Mouse (Mus musculus): Measurements from ENCODE around the gene Nr2f1.

The Nr2f1 gene

GRCm38 (mm10) chr13:78179312-78180097 is 20.1 kb downstream of the Nr2f1 start:
- DNase-seq (ENCODE audit: low spot score): no peak

- no peak for DNase-seq (ENCODE audit: low spot score)
These were observed 20.8 kb downstream of the Nr2f1 start for GRCm38 (mm10) chr13:78178771-78179170.

- no peak for DNase-seq (ENCODE audit: low spot score)
These were observed 21.5 kb downstream of the Nr2f1 start for GRCm38 (mm10) chr13:78178021-78178420.

DNA sequence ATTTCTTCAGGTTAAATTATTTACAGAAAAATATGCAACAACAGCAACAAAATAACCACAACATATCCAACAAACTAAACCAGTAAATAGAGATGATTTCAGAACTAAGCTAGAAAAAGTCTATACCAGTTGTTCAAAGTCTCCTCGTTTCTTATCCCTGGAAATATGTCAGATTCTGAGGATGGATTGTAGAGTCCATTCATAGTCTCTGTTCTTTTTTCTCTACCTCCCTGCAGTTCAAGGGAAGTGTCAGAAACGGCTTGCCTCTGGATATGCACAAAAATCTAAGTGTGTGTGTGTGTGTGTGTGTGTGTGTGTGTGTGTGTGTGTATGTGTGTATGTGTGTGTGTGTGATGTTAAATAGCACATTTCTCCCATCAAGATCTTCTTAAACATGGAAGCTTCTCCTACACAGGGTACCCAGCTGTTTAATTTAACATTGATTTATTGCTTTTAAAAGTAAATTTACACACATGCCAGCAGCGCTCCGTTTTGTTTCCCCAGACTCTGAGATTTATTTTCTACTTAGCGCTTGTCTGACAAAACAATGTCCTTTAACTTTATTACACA is 22.1 kb downstream of the Nr2f1 start:
- no peak for DNase-seq (ENCODE audit: low spot score)

DNA sequence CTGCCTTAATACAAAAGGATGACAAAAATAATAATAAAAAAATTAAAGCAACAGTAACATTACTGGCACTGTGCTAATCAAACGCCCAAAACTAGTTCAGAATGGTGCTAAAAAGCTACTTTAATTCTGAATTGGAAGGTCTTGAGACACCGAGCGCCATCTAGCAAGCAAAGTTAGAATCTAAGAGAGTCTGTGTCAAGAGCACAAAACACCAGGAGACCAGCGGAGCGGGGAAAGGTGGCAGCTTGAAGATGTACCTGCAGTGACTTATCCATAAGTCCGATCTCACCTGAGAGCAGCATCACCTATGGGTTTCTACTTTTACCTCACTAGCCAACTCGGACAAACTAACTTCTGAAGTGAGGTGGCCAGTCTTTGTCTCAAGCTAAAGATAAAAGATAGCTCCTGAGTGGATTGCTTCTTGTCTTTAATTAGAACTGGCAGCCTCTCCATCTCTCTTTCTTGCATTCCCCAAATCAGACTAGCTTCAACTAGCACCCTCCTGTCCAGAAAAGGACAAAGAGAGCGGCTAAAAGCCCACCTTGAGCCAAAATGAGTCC is 23.7 kb downstream of the Nr2f1 start:
- DNase-seq (ENCODE audit: low spot score): no peak

- no peak for DNase-seq (ENCODE audit: low spot score)
These were observed 24.7 kb downstream of the Nr2f1 start for GRCm38 (mm10) chr13:78174891-78175290.

GRCm38 (mm10) chr13:78174191-78174590 is 25.4 kb downstream of the Nr2f1 start:
- no peak for DNase-seq (ENCODE audit: low spot score)

- no peak for DNase-seq (ENCODE audit: low spot score)
These were observed 26.7 kb downstream of the Nr2f1 start for GRCm38 (mm10) chr13:78172861-78173260.

GRCm38 (mm10) chr13:78171984-78172636 is 27.4 kb downstream of the Nr2f1 start:
- no peak for DNase-seq (ENCODE audit: low spot score)

DNA sequence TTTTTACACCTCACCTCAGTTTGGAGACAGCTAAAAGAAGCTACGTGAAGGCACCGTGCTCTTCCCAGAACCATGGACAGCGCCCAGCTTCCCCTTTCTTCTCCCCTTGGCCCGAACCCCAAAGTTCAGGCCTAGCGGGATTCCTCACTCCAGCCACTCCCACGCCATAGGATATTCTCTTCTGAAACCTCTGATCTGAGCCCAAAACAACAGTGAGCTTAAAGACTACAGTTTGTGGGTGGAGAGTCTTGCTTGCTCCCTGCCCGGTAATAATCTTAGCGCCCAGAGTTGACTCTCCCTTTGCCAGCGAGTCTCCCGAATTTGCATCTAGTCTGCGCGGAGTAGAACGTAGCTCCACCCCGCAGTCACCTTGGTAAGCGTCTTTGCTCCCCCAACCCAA is 28.2 kb downstream of the Nr2f1 start:
- no peak for DNase-seq (ENCODE audit: low spot score)

DNA sequence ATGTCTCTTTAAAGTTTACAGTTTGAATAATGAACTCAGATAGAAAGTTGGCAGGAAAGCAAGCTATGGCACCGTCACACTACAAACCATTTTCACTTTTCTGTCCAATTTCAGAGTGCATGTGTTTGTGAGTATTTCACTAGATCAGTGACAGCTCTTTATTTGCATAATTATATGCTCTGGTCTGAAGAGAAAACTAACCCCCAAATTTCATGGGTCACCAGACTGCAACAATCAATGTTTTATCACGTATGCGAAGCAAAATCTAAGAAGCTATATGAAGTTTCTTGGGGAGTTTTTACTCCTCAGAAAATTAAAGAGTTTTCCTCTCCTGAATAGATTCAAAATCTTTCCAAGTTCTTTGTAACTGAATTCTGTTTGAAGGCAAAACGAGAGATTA is 31.4 kb downstream of the Nr2f1 start:
- no peak for DNase-seq (ENCODE audit: low spot score)

DNA sequence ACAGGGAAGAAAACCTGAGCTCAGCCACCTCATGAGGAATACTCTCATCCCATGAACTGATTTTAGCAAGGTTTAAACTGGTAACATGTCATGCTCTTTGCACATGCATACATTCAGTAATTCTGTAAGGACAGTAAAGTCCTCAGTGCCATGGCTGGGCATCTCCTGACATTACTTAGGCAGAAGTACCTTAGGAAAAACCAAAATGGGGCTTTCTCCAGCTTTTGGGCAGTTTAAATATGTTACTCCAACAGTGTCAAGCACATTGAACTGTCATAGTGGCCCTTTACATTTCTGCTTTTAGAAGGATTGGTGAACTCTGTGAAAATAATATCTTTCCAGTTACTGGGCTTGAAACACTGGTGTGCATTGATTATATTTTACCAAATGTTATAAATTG is 34.6 kb downstream of the Nr2f1 start:
- no peak for DNase-seq (ENCODE audit: low spot score)

DNA sequence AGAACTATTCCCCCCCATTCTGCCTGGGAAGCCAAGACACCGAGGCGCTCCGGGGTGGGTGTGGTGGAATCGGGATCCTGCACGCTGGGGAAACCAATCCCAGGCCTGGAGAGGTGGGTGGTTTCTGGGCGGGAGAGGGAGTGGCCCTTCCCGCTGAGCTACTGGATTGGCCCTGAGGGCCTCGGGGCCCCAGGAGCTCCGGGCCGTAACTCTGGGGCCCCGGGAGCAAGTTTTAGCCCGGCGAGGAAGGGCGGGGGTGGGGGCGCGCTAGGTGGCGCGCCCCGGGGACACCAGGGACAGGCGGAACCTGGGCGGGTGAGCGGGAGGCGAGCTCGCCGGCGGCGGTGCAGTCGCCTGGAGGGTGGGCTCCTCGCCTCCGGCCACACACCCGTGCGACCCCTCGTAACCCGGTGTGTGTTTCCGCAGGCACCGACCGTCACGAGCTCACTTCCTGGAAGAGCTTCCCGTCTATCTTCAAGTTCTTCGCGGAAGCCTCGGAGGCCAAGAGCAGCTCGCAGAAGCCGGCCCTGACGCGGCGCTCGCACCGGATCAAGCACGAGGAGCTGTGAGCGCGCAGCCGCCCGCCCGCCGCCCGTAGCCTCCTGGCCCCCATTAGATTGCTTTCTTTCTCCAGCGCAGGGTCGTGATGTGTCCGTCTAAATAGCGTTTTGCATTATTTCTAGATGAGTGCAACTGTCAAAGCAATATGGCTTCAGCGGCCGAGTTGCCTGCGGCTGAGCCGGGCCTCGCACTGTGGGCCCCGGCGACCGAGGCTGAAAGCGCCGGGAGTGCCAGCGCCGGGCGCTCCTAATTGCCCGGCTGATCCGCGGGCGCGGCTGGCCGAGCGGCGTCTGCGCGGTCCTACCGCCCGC is 36.2 kb downstream of the Nr2f1 start:
- no peak for DNase-seq (ENCODE audit: low spot score)

GRCm38 (mm10) chr13:78162149-78162548 is 37.4 kb downstream of the Nr2f1 start:
- DNase-seq (ENCODE audit: low spot score): no peak

- DNase-seq (ENCODE audit: low spot score): no peak
These were observed 42.1 kb downstream of the Nr2f1 start for GRCm38 (mm10) chr13:78157465-78157864.

Measured in layer of hippocampus, adult 9-10 months (tissue).